ENCODE assay signal across 9 mouse cellular contexts in the genomic region with DNA sequence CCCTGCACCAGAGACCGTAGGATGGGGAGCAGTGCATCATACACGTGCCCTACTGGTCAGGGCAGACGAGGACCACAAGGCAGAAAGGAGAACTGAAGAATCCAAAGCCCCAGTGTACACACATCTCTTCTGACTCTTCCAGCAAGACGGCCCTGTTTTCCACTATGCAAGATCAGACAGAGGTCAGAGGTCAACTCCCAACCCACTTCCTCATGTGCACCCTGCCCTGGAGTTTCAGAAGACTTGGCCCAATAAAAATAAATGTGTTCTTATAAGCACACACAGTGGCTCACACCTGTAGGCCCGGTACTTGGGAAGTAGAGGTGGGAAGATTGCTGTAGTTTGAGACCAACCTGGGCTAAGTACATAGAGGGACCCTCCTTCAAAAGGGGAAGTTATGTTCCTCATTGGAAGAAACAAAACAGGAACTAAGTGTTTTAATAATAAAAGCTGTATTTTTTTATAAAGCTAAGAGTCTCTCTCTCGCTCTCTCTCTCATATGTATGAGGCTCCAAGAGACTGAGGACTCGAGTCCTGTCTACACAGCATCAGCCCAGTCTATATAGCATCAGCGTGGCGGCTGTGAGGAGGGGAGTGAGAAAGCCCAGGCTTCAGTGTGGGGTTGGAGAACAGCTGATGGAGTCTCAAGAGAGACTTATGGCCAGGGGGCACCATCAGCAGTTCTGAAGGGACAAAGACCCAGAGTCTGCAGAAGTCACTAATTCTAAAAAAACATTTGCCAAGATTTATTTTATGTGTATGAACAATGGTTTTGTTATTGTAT. TPM values are rescaled to one million over a fixed set of nuclear protein-coding genes. Genes with fewer than 3 reads are reported as not detected.
DNase-seq lines count a peak whose midpoint lies in the region; ATAC-seq and TF ChIP-seq lines count a peak whose summit lies in the region.
"Had no signal": no experiment of that assay in that cellular context is flagged by ENCODE, and none has a peak within 500 bp of the region (broad histone marks: within the 10 kb centered on the region; RNA-seq: fewer than 3 reads in every experiment).

No protein-coding gene starts in this region.

- H3K9me3 ChIP-seq in embryonic facial prominence, embryonic 13.5 days, result no peaks in the 10 kb centered on the region
- H3K9me3 ChIP-seq in lung, postnatal 0 days (ENCODE audit: low read length), result no peaks in the 10 kb centered on the region

- H3K36me3 ChIP-seq in liver, adult 2 months (ENCODE audit: control insufficient read depth, insufficient read depth, low read length), result 0 out of 2 replicates have a peak, but pooled peaks cover 2% of the 10 kb centered on the region
- H3K36me3 ChIP-seq in embryonic facial prominence, embryonic 13.5 days, result peaks cover 16% of the 10 kb centered on the region; the same call in 1 of the 2 replicates
- peaks cover 8% of the 10 kb centered on the region for H3K36me3 ChIP-seq in lung, postnatal 0 days (ENCODE audit: insufficient read depth, low read length)

- TF ChIP-seq CTCF in liver, adult 2 months (IDR thresholded peaks at IDR 0.05; ENCODE audit: low read depth, low read length), result no peak
- no peak for TF ChIP-seq CTCF in lung, postnatal 0 days (IDR thresholded peaks at IDR 0.05)

- no peaks in the 10 kb centered on the region for H3K79me2 ChIP-seq in liver, adult 2 months (ENCODE audit: control insufficient read depth, insufficient read depth, low read length)

- DNase-seq in liver, adult 2 months (ENCODE audit: extremely low read depth, low read depth, low spot score), result no peak
- no peak for DNase-seq in liver
- peak; percentile 48 for DNase-seq in lung, postnatal 0 days (ENCODE audit: low spot score)
- no peak for DNase-seq in adrenal gland, adult 8-10 months
- no peak for DNase-seq in gastrocnemius, postnatal 25 days
- DNase-seq in layer of hippocampus, postnatal 36 days, result no peak
- DNase-seq: adrenal gland, postnatal 36 days had no signal

- no peak for TF ChIP-seq EP300 in lung, postnatal 0 days (IDR thresholded peaks at IDR 0.05)

- peak overlapping the region; percentile 60; the same call in 1 of the 2 replicates for H3K4me2 ChIP-seq in embryonic facial prominence, embryonic 13.5 days
- no peak overlapping the region for H3K4me2 ChIP-seq in lung, postnatal 0 days (replicated peaks; ENCODE audit: low read depth, low read length)

- no peak for ATAC-seq in embryonic facial prominence, embryonic 13.5 days (ENCODE audit: insufficient number of reproducible peaks, insufficient read depth, low FRiP score, low TSS enrichment, low read depth)
- ATAC-seq in lung, postnatal 0 days, result no peak
- ATAC-seq in neutrophil, adult 5-6 weeks (ENCODE audit: extremely low read depth, insufficient number of reproducible peaks, low FRiP score, poor library complexity, severe bottlenecking), result peak; percentile 21; the same call in 1 of the 2 replicates

- H3K4me3 ChIP-seq in liver, adult 2 months (ENCODE audit: insufficient read depth, low read depth, low read length), result no peak overlapping the region
- H3K4me3 ChIP-seq in embryonic facial prominence, embryonic 13.5 days, result no peak overlapping the region
- H3K4me3 ChIP-seq in lung, postnatal 0 days (ENCODE audit: low read depth, low read length), result no peak overlapping the region

- TF ChIP-seq POLR2A in liver, adult 2 months (IDR thresholded peaks at IDR 0.05; ENCODE audit: extremely low read depth, insufficient read depth, low read length), result no peak

- H3K27ac ChIP-seq in liver, adult 2 months (replicated peaks; ENCODE audit: insufficient read depth, low read depth, low read length), result 0 out of 2 replicates have a peak overlapping the region, but pooled peaks have one; percentile 21
- H3K27ac ChIP-seq in embryonic facial prominence, embryonic 13.5 days, result no peak overlapping the region
- no peak overlapping the region for H3K27ac ChIP-seq in lung, postnatal 0 days (ENCODE audit: low read length)

- 76% methylated on average over 9 of the region's 9 CpGs for WGBS in liver, adult 2 months
- 85% methylated on average over 9 of the region's 9 CpGs for WGBS in embryonic facial prominence, embryonic 13.5 days
- WGBS in lung, postnatal 0 days, result 88% methylated on average over 9 of the region's 9 CpGs

- no peaks in the 10 kb centered on the region for H3K4me1 ChIP-seq in liver, adult 2 months (ENCODE audit: control insufficient read depth, insufficient read depth, low read length)
- peaks cover 13% of the 10 kb centered on the region for H3K4me1 ChIP-seq in embryonic facial prominence, embryonic 13.5 days
- peaks cover 9% of the 10 kb centered on the region; the same call in 1 of the 2 replicates for H3K4me1 ChIP-seq in lung, postnatal 0 days (ENCODE audit: insufficient read depth, low read depth, low read length)

- H3K9ac ChIP-seq in liver, adult 2 months (ENCODE audit: low read depth, low read length), result no peak overlapping the region
- no peak overlapping the region for H3K9ac ChIP-seq in embryonic facial prominence, embryonic 13.5 days
- no peak overlapping the region for H3K9ac ChIP-seq in lung, postnatal 0 days (replicated peaks; ENCODE audit: low read depth)

- H3K27me3 ChIP-seq in liver, adult 2 months (ENCODE audit: control insufficient read depth, insufficient read depth, low read length), result no peaks in the 10 kb centered on the region
- peaks cover 5% of the 10 kb centered on the region for H3K27me3 ChIP-seq in embryonic facial prominence, embryonic 13.5 days
- no peaks in the 10 kb centered on the region for H3K27me3 ChIP-seq in lung, postnatal 0 days (replicated peaks; ENCODE audit: insufficient read depth, low read length)

RNA-seq across cellular contexts. Expression of gene Med11, which starts 1.7 kb away (rescaled TPM):
- total RNA-seq in liver, adult 2 months (2014; rRNA removed), result 11.2 and 13.3 TPM in 2 replicates
- 9.4 and 10.4 TPM in 2 replicates for polyA plus RNA-seq in liver, adult 2 months (2012; rRNA removed)
- polyA plus RNA-seq in embryonic facial prominence, embryonic 13.5 days (2015; fragmentation: Nextera tagmentation; extraction: Ambion mirVana), result 40.8 and 44.7 TPM in 2 replicates
- polyA plus RNA-seq in lung, postnatal 0 days (2015; fragmentation: Nextera tagmentation; extraction: Ambion mirVana), result 37.3 and 37.9 TPM in 2 replicates
- total RNA-seq in neutrophil, adult 5-6 weeks (2017), result 43.7 and 46.3 TPM in 2 replicates
- 10 to 100 TPM; 23.4 to 24.4 (median 24.2) TPM for total RNA-seq in adrenal gland, adult 8-10 months (2022)
- 1 to 10 TPM; 5.6 to 6.2 TPM for total RNA-seq in gastrocnemius, postnatal 25 days (2021)
- total RNA-seq in layer of hippocampus, postnatal 36 days (2021), result 10 to 100 TPM; 13.2 to 17.3 TPM

RNA-seq across cellular contexts. Expression of gene Zmynd15, which starts 5.8 kb away (rescaled TPM):
- total RNA-seq in liver, adult 2 months (2014; rRNA removed), result 0.74 and 1.5 TPM in 2 replicates
- polyA plus RNA-seq in liver, adult 2 months (2012; rRNA removed), result 2.1 and 4.4 TPM in 2 replicates
- 0.59 and 0.78 TPM in 2 replicates for polyA plus RNA-seq in embryonic facial prominence, embryonic 13.5 days (2015; fragmentation: Nextera tagmentation; extraction: Ambion mirVana)
- polyA plus RNA-seq in lung, postnatal 0 days (2015; fragmentation: Nextera tagmentation; extraction: Ambion mirVana), result 1.0 and 1.4 TPM in 2 replicates
- total RNA-seq in neutrophil, adult 5-6 weeks (2017), result 0.37 and 0.58 TPM in 2 replicates
- total RNA-seq in adrenal gland, adult 8-10 months (2022), result 1 to 10 TPM; 1.7 to 4.3 (median 3.0) TPM
- under 1 TPM; 0.38 to 0.97 TPM for total RNA-seq in gastrocnemius, postnatal 25 days (2021)
- total RNA-seq in layer of hippocampus, postnatal 36 days (2021), result under 1 TPM; 0.25 to 0.46 TPM

RNA-seq across cellular contexts. Expression of gene Cxcl16, which starts 6.3 kb away (rescaled TPM):
- total RNA-seq in liver, adult 2 months (2014; rRNA removed), result 5.7 and 10.2 TPM in 2 replicates
- 7.2 and 10.2 TPM in 2 replicates for polyA plus RNA-seq in liver, adult 2 months (2012; rRNA removed)
- 2.4 and 2.6 TPM in 2 replicates for polyA plus RNA-seq in embryonic facial prominence, embryonic 13.5 days (2015; fragmentation: Nextera tagmentation; extraction: Ambion mirVana)
- 45.1 and 52.3 TPM in 2 replicates for polyA plus RNA-seq in lung, postnatal 0 days (2015; fragmentation: Nextera tagmentation; extraction: Ambion mirVana)
- total RNA-seq in neutrophil, adult 5-6 weeks (2017), result 0.74 TPM in 1 of 2 replicates, not detected in the other
- 10 to 100 TPM in 3 of 4 experiments, 1 to 10 TPM in 1; 9.4 to 18.2 (median 16.1) TPM for total RNA-seq in adrenal gland, adult 8-10 months (2022)
- 1 to 10 TPM; 1.3 to 2.0 TPM for total RNA-seq in gastrocnemius, postnatal 25 days (2021)
- under 1 TPM; 0.68 to 0.97 TPM for total RNA-seq in layer of hippocampus, postnatal 36 days (2021)

RNA-seq across cellular contexts. Expression of gene Arrb2, which starts 21.0 kb away (rescaled TPM):
- 9.5 and 11.5 TPM in 2 replicates for total RNA-seq in liver, adult 2 months (2014; rRNA removed)
- 14.7 and 22.2 TPM in 2 replicates for polyA plus RNA-seq in liver, adult 2 months (2012; rRNA removed)
- 18.1 and 19.4 TPM in 2 replicates for polyA plus RNA-seq in embryonic facial prominence, embryonic 13.5 days (2015; fragmentation: Nextera tagmentation; extraction: Ambion mirVana)
- polyA plus RNA-seq in lung, postnatal 0 days (2015; fragmentation: Nextera tagmentation; extraction: Ambion mirVana), result 12.7 and 13.7 TPM in 2 replicates
- total RNA-seq in neutrophil, adult 5-6 weeks (2017), result 278 and 300 TPM in 2 replicates
- 10 to 100 TPM; 22.0 to 51.3 (median 33.9) TPM for total RNA-seq in adrenal gland, adult 8-10 months (2022)
- 1 to 10 TPM; 7.5 to 9.0 TPM for total RNA-seq in gastrocnemius, postnatal 25 days (2021)
- 100 to 1,000 TPM; 103 to 112 TPM for total RNA-seq in layer of hippocampus, postnatal 36 days (2021)

RNA-seq across cellular contexts. Expression of gene Pelp1, which starts 43.6 kb away (rescaled TPM):
- total RNA-seq in liver, adult 2 months (2014; rRNA removed), result 3.1 and 3.3 TPM in 2 replicates
- polyA plus RNA-seq in liver, adult 2 months (2012; rRNA removed), result 7.7 and 7.9 TPM in 2 replicates
- polyA plus RNA-seq in embryonic facial prominence, embryonic 13.5 days (2015; fragmentation: Nextera tagmentation; extraction: Ambion mirVana), result 37.1 and 42.1 TPM in 2 replicates
- 9.1 and 9.6 TPM in 2 replicates for polyA plus RNA-seq in lung, postnatal 0 days (2015; fragmentation: Nextera tagmentation; extraction: Ambion mirVana)
- total RNA-seq in neutrophil, adult 5-6 weeks (2017), result 4.9 and 5.5 TPM in 2 replicates
- 10 to 100 TPM; 24.2 to 29.9 (median 28.2) TPM for total RNA-seq in adrenal gland, adult 8-10 months (2022)
- total RNA-seq in gastrocnemius, postnatal 25 days (2021), result 10 to 100 TPM; 15.5 to 18.5 TPM
- total RNA-seq in layer of hippocampus, postnatal 36 days (2021), result 10 to 100 TPM; 33.3 to 36.2 TPM
